Mouse (Mus musculus) testis, adult 2 months (tissue): Measurements from ENCODE around the gene Tceal9. TPM values are rescaled to one million over a fixed set of nuclear protein-coding genes. Genes with fewer than 3 reads are reported as not detected.
"Not testable (repeated sequence)": the region's sequence is repeated elsewhere in the genome, so short reads cannot be mapped to it uniquely, and the experiment has no call there.

Source experiments
- H3K27ac ChIP-seq: fragments of 200-500 bp; 2 replicates; pipeline ENCODE4 v1.5.1; 2012; ENCODE audit warnings: low read depth, low read length; ENCODE audit not compliant: control insufficient read depth, insufficient read depth
- H3K27me3 ChIP-seq: fragments of 200-500 bp; 2 replicates; pipeline ENCODE4 v1.6.1; 2012; ENCODE audit warnings: mild to moderate bottlenecking, low read length, moderate library complexity; ENCODE audit not compliant: control insufficient read depth, insufficient read depth
- H3K36me3 ChIP-seq: fragments of 200-500 bp; 2 replicates; pipeline ENCODE4 v1.6.1; 2012; ENCODE audit warnings: mild to moderate bottlenecking, low read length; ENCODE audit not compliant: control insufficient read depth, insufficient read depth
- H3K4me1 ChIP-seq: fragments of 200-500 bp; 2 replicates; pipeline ENCODE4 v1.6.1; 2012; ENCODE audit warnings: low read length; ENCODE audit not compliant: control insufficient read depth, insufficient read depth
- H3K4me3 ChIP-seq: fragments of 200-500 bp; 2 replicates; pipeline ENCODE4 v1.5.1; 2012; ENCODE audit warnings: low read depth, mild to moderate bottlenecking, low read length, moderate library complexity, mixed read lengths; ENCODE audit not compliant: control insufficient read depth
- CTCF ChIP-seq: fragments of 200-500 bp; IDR thresholded peaks from 2 replicates; pipeline ENCODE4 v1.5.1; 2012; ENCODE audit warnings: low read depth, mild to moderate bottlenecking, inconsistent platforms, low read length, moderate library complexity; ENCODE audit not compliant: control insufficient read depth, insufficient read depth, insufficient replicate concordance
- POLR2A ChIP-seq: fragments of 200-500 bp; IDR thresholded peaks from 2 replicates; pipeline ENCODE4 v1.6.1; 2012; ENCODE audit warnings: low read depth, mild to moderate bottlenecking, inconsistent platforms, low read length, moderate library complexity; ENCODE audit not compliant: control insufficient read depth
- polyA plus RNA-seq: library from polyadenylated mRNA; depleted of rRNA; stranded (reverse); fragments of >200 nt; gene quantifications from 2 replicates; pipeline ENCODE4 v1.2.3, GENCODE M21; 2012

Gene Tceal9
- polyA plus RNA-seq, 1 experiment: 9.7 TPM

- Histone ChIP-seq H3K4me3 (no peak overlapping the region), H3K36me3 (no peaks in the 10 kb centered on the region), H3K27ac (no peak overlapping the region), H3K27me3 (no peaks in the 10 kb centered on the region), H3K4me1 (no peaks in the 10 kb centered on the region)
- TF ChIP-seq CTCF (no peak), POLR2A (no peak)
These were observed 7.3 kb downstream of the Tceal9 start for GRCm38 (mm10) chrX:136252023-136252729.

GRCm38 (mm10) chrX:136267720-136268119, 22.8 kb downstream of the Tceal9 start:
- no peaks in the 10 kb centered on the region for H3K36me3 ChIP-seq
- no peak for TF ChIP-seq CTCF
- no peak for TF ChIP-seq POLR2A
- H3K4me3 ChIP-seq: no peak overlapping the region
- H3K4me1 ChIP-seq: no peaks in the 10 kb centered on the region; the same call in 1 of the 2 replicates
- no peaks in the 10 kb centered on the region for H3K27me3 ChIP-seq
- H3K27ac ChIP-seq: no peak overlapping the region

DNA sequence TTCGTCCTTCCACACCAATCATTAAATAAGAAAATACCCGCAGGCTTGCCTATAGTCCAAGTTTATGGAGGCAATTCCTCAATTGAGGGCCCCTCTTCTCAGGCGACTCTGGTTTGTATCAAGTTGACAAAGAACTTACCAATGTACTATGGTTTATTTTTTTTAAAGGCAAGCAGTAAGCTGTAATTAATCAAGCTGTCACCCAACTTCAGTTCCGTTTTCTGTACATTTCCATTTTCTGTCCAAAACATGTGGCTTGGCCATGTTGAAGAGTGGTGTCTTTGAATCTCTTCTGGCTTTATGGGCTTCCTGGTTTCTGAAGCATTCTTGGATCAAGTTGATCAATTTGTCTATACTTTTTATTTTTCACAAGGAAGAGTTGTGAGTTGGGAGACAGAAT, 23.3 kb downstream of the Tceal9 start:
- TF ChIP-seq CTCF (no peak), POLR2A (no peak)
- no peaks in the 10 kb centered on the region; the same call in 1 of the 2 replicates for H3K4me1 ChIP-seq
- no peaks in the 10 kb centered on the region for H3K27me3 ChIP-seq
- no peak overlapping the region for H3K27ac ChIP-seq
- no peaks in the 10 kb centered on the region for H3K36me3 ChIP-seq
- no peak overlapping the region for H3K4me3 ChIP-seq

GRCm38 (mm10) chrX:136269743-136270392, 25.0 kb downstream of the Tceal9 start, which contains the start of gene Bex3:
TSS of gene Bex3 (plus strand) at chrX:136270253.
- not testable (repeated sequence) for H3K27ac ChIP-seq, H3K4me1 ChIP-seq, H3K27me3 ChIP-seq, H3K36me3 ChIP-seq, H3K4me3 ChIP-seq

DNA sequence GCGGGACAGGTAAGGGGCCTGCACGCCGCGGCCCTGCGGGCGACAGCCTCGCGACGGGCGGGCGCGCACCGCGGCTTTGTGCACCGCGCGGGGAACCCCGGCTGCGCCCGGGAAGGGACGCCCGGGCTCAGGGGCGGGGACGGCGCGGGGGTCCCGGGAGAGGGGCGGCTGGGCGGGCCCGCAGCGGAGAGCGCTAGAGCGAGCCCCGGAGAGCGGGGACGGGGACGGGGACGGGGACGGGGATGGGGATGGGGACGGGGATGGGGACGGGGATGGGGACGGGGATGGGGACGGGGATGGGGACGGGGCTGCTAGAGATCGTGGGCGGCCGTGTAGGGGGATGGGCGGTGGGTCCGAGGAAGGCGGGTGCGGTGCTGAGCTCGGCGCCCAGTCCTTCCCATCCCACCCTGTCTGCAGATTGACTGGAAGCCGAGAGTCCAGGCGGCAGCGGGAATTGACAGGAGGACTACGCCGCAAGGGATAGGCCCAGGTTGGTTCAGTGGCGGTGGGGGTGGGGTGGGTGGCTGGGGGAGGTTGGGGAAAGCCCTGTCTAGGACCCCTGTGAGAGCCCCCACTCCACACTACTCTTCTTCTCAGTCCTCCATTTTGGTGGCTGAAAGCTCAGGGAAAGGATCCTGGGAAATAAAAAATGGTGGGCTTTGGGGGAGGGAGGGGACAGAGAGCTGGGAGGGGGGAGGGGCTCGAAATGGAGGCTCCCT, 25.7 kb downstream of the Tceal9 start:
- H3K27me3 ChIP-seq, H3K36me3 ChIP-seq, H3K4me3 ChIP-seq, H3K4me1 ChIP-seq, H3K27ac ChIP-seq: not testable (repeated sequence)

- Histone ChIP-seq H3K36me3 (no peaks in the 10 kb centered on the region), H3K27ac (no peak overlapping the region), H3K4me3 (no peak overlapping the region), H3K4me1 (no peaks in the 10 kb centered on the region; the same call in 1 of the 2 replicates), H3K27me3 (no peaks in the 10 kb centered on the region)
- TF ChIP-seq POLR2A (no peak), CTCF (no peak)
These were observed 29.7 kb downstream of the Tceal9 start for GRCm38 (mm10) chrX:136274542-136274941.

DNA sequence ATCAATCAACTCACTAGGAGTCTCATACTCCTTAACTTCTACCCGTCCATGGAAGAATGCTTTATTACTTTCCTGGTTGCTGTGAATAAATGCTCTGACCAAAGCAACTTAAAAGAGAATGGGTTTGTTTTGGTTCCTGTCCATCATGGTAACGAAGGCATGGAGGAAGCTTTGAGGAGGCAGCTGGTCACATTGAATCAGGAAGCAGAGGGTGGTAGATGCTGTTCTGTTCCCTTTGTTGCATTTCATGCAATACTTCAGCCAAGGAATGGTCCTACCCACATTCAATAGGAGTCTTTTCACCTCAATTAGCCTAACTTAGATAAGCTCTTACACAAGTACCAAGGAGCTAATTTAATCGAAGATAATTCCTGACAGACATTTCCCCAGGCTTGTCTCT, 30.5 kb downstream of the Tceal9 start:
- Histone ChIP-seq H3K27me3 (no peaks in the 10 kb centered on the region), H3K36me3 (no peaks in the 10 kb centered on the region), H3K4me1 (no peaks in the 10 kb centered on the region; the same call in 1 of the 2 replicates), H3K27ac (no peak overlapping the region), H3K4me3 (no peak overlapping the region)
- TF ChIP-seq CTCF (no peak), POLR2A (no peak)
